Mouse (Mus musculus): ENCODE measurements at regions not wholly inside any gene's neighbourhood (a gene's known extent, or its start where the extent isn't known, plus 50 kb on each side); places are given as distances from the start of the nearest gene placed in this dataset.

DNA sequence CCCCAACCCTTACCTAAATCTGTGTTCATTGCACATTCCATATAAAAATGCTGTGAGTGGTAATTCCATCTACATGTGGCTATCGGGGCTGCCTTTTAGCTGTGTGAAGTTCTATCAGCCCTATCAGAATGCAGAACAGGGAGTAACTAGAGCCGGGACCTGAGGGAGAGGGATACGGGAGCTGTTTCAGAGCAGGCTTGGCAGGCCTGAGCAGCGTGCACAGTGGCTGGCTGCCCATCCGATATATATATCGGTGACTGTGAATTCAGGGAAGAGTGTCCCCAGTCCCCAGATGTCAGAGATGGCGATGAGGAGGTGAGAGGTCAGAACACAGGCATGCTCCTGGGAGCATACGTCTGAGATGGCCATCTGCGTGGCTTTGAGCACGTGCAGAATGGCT is 79.0 kb downstream of the Arl4c start:
- in situ Hi-C loops (cut with MboI, MseI): no loop called here

DNA sequence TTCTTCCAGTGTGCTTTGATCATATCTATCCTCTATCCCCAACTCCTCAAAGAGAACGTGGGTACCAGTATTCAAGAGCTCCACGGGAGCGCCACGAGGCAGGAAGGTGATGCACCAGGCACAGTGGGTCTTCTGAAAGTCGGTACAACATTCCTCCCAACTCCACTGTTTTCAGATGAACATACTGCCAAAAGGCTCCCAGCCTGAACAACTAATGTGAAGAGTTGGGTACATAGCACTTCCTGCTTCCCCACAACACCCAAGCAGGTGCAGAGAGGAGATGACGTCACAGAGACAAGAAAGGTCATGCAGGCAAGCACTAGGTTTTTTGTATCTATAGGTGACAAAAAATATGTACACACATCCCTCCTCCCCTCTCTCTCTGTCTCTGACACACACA is 79.7 kb downstream of the Arl4c start:
- in situ Hi-C loops (cut with MboI, MseI): no loop called here

DNA sequence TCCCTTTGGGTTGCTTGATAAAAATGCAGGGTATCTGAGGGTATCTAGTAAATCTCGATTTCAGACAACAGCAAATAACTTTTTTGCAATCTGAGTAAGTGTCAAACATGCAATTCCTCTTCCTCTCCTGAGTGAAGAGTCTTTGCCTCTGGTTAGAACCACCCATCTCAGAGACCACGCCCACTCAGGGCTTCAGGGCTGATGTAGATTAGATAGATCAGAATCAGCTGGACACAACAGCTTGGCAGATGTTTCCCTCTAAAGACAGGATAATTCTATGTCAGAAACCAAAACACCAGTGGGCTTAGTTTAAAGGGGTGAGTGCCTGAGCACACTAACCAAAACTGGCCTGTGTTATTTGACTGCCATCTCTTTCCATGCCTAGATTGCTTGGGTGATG is 80.8 kb downstream of the Arl4c start:
- in situ Hi-C loops (cut with MboI, MseI): no loop called here

DNA sequence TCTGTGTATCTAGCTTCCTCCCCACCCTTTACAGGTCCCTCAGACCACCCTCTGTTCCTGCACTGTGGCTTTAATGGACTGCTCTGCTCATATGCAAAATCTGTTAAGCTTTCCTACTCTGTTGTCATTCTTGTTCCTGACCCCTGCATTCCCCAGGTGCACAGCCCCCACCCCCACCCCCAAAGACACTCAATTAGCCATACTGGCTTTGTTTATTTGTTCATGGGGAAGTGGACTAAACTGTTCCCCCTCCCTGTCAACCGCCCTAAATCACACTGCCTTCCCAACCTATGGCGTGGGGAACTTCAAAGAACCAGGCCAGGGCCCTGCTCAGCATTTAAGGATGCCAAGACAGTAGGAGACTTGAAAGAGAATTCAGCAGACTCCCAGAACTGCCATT is 89.0 kb downstream of the Arl4c start:
- in situ Hi-C loops (cut with MboI, MseI): no loop called here

DNA sequence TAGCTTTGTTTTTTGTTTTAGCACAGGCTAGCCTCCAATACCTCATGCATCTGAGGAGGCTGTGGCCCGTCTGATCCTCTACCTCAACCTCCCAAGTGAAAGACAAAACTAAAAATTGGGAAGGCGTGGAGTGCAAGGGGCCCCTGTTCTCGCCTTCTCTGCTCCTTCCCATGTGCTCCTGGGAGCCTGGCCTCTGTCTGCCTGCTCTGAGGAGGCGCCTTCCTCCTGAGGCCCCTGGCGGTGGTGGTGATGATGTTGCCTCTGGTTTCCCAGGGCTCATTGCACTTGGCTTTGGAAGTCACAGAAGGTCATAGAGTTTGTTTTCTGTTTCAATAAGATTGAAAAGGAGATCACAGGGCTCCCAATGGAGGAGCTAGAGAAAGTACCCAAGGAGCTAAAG is 90.8 kb downstream of the Arl4c start:
- in situ Hi-C loops (cut with MboI, MseI): no loop called here

DNA sequence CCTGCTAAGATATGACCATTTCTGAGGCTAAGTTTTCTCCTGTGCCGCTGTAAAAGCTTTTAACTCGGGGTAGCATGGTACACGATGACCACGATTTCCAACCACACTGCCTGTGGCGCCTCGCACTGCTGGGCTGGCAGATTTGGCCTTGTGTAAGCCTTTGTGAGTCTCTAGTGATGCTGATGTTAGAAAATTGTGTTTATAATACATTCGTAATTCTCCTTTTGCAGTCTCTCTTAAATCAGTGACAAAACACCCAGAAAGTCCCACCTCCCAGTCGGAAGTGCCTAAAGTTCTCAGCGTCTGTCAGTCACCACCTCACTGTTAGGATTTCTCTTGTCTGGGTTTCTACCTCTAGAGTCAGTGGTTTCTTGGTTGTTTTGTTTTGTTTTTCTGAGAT is 91.2 kb downstream of the Arl4c start:
- in situ Hi-C loops (cut with MboI, MseI): no loop called here

DNA sequence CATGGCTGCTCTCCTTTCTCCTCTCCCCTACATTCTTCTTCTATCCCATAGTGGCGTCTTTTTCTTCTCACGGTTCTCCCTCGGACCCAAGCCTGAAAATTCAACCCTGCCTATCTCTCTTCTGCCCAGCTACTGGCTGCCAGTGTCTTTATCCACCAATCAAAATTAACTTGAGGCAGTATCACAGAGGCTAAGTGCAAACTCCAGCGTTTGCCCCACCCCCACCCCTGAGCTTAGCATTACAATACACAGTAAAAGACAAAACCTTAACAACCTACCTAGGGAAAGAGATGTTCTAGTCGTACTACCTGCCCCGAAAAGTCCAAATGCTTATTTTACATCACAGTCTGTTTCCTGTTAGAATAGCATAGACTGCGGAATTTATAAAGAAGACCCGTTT is 93.2 kb downstream of the Arl4c start:
- in situ Hi-C loops (cut with MboI, MseI): no loop called here

DNA sequence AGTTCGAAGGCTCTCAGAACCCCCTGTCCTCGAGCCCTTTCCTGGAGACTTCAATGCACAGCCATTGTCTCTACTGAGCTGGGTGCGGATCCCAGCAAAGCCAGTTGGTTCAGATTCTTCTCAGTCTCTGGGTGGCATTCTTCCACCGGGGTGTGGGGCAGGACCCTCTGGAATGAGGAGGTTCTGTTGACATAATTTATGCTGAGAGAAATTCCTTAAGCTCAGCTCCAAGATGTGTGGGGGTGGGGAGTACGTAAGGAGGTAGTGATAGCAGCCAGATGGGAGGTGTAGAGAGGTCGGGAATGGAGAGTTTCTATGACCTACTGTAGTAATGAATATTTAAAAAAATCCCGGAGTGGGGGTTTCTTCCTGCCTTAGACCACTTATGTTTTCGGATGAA is 93.8 kb downstream of the Arl4c start:
- in situ Hi-C loops (cut with MboI, MseI): no loop called here

DNA sequence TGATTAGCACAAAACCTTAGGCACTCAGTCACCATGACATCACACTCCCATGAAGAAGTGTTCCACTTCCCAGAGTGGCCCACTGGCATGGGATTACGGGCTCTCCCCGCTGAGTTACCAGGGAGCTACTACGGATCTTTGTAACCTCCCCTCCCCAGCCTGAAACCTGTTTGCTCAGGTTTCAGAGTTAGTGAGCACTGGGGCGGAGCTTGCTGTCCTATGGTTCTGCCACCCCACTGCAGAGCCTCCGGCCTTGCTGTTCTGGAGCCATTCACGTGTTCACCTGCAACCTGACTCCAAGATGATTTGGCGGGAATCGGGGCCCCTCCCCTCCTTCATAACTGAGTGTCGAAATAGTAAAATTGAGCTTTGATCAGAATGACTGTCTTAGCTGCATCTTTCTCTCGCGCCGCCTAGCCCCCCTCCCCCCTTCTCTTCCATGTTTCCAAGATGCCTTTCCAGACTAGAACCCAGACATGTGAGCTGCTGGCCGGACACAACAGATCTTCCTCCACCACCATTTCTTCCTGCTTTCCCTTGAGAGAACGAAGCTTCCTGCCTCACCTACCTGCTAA is 95.8 kb upstream of the Glrp1 start:
- in situ Hi-C loops (cut with MboI, MseI): no loop called here

DNA sequence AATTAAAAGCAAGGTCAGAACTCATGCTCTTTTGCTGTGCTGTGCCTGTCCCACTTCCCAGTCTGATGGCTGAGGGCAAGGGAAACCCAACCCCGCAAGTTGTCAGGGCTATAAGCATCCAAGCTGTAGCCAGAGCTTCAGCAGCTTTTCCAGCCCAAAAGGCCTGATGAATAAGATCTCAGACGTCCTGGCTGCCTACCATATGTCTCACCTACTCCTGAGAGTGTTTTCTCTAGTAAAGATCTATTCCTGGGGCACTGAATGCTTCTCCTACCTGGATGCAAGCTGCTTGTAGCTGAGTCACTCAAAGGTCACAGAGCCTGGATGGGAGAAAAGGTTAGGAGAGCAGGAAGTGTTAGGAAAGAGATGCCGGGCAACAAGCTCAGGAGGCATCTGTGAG is 92.4 kb upstream of the Glrp1 start:
- in situ Hi-C loops (cut with MboI, MseI): no loop called here

DNA sequence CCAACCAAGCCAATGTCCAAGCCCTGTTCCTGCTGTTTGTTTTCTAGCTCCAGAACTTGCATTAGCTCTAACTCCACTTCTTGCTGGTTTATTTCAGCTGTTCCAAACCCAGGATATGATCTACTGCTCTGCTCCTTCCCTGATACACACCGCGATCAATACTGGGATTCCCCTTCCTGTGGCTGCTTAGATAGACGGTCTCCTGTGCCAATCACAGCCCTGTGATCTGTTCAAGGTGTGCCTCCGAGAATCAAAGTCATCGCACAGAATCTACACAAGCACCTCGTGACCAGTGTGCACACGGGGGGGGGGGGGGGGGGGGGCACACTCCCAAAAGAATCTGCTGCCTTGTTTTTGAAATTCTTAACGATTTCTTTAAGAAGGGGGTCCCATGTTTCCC is 91.9 kb upstream of the Glrp1 start:
- in situ Hi-C loops (cut with MboI, MseI): no loop called here

DNA sequence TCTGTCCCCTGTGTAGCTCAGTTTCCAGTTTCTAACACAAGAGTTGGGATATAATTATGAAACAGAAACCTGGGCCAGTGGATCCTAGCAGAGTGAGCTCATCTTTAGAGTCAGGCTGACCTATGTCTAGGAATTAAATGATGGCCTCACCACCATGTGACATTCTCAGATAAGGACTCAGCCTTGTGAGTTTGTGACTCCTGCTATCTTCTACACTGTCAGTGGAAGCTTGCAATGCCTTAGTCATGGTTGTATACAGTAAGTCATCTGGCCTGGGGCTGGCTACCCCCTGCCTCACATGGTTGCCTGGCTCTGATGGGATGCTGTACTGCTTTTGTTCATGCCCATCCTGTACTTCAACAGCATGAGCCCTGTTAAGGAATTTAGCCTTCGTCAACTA is 90.3 kb upstream of the Glrp1 start:
- in situ Hi-C loops (cut with MboI, MseI): no loop called here

DNA sequence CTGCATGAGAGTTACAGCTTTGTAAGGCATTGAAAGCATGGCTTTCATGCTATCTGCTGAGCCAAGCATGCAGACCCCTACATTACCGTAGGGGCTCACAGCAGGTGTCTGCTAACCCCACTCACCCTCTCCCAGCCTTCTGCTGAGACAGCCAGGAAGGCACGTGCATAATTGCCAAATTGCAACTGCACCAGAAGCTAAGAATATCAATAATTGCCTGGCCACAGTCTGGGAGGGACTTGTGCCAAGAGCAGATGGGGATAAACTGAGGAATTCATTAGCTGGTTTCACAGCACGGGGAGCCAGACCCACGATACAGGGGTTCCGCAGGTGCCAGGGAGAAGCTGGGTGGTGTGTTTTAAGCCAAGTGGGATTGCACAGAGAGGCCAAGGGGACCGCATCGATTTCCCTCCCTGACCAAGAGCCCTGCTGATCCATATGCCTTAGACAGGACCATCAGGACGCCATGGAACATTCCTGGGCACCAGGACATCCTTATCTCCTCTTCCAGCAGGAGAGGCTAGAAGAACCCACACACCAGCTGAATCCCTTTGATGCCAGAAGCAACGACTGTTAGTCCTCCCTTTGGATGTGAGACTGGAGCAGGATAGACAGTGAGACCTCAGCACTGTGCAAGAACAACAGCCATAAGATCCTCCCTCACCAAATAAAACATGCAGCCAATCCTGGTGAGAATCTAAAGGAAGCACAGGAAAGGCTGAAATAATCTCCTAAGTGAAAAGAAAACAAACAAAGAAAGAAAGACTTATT is 84.8 kb upstream of the Glrp1 start:
- in situ Hi-C loops (cut with MboI, MseI): loop anchor here (25.0 kb wide), 1 partner anchor 757 kb away; no protein-coding TSS in a partner anchor

DNA sequence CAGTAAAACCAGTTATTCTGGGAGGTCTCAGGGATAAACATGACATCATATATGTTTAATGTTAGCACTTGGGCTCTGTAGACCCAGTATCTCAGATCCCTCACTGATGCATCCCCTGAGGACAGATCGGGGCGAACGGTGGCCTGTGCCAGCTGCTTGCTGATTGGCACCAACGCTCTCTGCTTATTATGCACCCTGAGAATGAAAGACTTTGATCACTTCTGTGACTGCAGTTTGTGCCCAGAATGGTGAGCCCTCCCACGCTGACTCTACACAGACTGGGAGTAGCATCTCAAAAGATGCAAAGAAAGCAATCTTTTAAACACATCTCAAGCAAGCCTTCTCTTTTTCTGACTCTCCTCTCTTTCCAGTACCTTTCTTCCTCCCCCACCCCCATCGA is 82.2 kb upstream of the Glrp1 start:
- in situ Hi-C loops (cut with MboI, MseI): loop anchor here (25.0 kb wide), 1 partner anchor 755 kb away; no protein-coding TSS in a partner anchor

DNA sequence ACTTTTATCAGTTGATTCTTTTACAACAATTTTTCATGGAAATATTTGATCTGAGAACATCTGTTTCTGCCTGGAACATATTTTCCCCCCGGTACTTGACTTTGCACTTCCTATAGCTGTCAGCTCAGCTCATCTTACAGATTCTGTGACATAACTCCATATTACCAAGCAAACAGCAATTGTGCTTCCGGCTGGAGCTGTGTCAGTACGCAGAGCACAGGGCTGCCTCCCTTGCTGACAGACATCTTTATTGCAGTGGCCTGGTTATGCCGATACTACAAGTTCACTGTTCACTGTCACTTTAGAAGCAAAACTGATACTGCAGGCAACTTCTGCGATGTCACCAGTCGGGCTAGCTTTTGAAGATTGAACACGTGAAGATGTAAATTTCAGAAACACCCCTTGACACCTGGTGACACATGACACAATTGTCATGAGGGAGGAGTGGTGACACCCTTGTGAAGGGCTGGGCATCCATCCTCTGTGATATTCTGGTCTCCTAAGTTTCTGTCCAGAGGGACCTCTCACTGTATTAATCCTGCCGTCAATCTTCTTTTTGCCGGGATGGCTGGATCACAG is 81.0 kb upstream of the Glrp1 start:
- in situ Hi-C loops (cut with MboI, MseI): loop anchor here (25.0 kb wide), 1 partner anchor 754 kb away; no protein-coding TSS in a partner anchor

DNA sequence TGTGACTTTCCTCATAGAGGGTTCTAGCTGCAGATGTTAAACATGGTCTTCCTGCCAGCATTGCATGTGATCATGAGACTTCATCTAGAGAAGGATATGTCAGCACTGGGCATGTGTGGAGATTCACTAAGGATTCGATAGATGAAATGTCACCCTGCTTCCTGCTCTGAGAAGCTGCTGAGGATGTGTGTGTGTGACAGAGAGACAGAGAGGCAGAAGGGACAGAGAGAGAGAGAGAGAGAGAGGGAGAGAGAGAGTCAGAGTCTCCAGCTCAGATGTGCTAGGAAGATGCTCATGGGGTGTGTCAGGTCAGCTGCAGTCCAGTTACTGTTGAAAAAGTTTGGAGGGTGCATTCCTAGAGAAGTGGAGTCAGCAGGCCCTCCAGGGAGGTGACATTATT is 78.9 kb upstream of the Glrp1 start:
- in situ Hi-C loops (cut with MboI, MseI): loop anchor here (5.0 to 25.0 kb wide), 2 partner anchors 54 to 751 kb away; no protein-coding TSS in a partner anchor

DNA sequence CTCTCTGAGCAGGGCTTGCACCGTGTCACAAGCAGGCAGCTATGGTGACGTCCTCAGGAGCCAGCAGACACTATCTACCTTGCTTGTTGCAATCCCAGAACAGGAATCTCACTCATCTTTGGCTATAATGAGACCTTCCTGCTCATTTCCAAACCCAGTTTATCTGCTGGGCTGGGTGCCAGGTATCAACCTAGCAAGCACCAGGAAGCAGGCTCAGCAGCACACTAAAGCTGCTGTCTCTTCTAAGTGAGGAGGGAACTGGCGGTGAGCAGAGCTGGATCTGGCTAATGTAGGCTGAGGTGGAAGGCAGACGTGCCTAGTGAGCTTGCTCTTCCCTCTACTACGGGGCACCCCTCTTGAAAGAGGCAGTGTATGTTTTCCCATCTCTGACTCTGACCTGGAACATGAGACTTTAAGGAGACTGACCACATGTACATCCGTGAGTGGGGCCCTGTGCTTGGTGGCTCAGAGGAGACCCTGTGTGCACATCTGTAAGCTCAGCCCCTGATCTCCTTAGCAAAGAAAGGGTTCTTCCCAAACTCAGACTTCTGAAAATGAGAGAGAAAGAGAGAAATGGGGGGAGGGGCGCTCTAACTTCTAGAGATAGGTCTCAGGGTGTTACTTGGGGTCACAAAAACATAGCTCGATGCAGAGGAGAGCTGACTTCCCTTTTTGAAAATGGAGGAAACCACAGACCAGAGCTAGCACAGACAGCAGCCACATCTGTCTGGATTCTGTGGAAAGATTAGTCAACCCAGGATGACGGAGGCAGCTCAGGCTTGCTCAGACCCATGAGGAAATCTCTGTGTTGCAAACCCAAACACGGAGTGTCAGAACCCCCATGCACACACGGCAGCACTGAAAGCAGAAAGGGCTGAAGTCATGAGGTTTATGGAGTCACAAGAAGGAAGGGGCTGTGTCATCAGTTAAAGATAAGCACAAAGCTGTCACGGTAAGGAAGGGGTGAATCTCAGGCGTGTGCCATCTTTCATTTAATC is 77.3 kb upstream of the Glrp1 start:
- in situ Hi-C loops (cut with MboI, MseI): loop anchor here (5.0 to 25.0 kb wide), 2 partner anchors 55 to 750 kb away; no protein-coding TSS in a partner anchor

DNA sequence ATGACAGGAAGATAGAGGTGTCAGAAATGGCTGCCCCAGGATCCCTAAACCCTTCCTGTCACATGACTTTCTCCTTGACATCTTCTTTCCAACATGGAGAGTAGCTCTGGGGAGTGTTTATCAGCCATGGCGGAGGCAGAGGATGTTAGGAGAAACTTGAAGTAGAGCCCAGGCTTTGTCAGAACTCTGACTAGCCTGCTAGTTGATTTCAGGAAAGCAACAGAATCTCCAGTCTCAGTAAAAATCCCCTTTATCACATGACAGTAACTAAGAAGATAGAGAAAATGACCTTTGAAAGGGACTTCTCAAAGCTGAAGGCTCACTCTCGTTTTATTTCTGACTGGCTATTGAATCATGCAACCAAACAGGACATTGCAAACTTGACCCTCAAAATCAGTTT is 76.3 kb upstream of the Glrp1 start:
- in situ Hi-C loops (cut with MboI, MseI): loop anchor here (5.0 to 25.0 kb wide), 2 partner anchors 56 to 749 kb away; no protein-coding TSS in a partner anchor

DNA sequence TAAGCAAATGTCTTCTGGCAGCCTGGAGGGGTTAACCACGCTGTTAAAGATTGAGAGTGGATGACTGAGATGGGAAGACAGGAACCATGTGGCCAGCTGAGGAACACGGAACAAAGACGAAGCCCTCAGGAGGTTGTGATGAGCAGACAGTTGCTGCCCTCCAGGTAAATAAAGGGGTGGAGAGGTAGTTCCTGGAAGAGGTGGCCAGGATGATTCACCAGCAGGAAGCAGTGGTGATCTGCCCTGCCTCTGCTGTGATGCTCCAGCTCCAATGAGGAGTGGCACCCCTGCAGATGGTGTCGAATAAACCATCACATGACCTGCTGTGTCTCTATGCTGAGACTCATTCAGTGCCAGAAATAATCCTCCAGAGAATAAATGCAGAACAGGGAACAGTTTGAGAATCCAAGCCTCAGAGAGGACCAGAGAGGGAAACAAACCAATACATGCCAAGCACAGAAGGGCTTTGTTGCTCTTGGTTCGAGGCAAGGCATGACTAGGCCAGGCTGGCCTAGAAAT is 74.7 kb upstream of the Glrp1 start:
- in situ Hi-C loops (cut with MboI, MseI): loop anchor here (5.0 to 25.0 kb wide), 2 partner anchors 58 to 747 kb away; no protein-coding TSS in a partner anchor

DNA sequence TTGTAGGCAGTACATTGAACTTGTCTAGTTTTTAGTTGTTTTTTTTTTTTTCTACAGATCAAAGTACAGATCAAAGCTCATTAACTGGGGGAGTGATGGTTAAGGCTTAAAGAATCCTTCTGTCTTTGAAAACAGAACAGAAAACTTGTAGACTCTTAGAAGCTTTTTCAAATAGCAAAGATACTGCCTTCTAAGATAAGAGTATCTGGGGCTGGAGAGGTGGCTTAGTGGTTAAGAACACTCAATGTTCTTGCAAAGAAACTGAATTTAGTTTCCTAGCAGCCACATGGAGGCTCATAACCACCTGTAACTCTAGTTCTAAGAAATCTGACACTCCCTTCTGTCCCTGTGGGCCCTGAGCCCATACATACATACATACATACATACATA is 68.4 kb upstream of the Glrp1 start:
- in situ Hi-C loops (cut with MboI, MseI): loop anchor here (25.0 kb wide), 1 partner anchor 741 kb away; no protein-coding TSS in a partner anchor

Data from regulatory T cell (primary cell).